Mouse (Mus musculus) MEL (cell line): ENCODE measurements around the gene Ubr7. TPM values are rescaled to one million over a fixed set of nuclear protein-coding genes. Genes with fewer than 3 reads are reported as not detected.

Experiments
- DNase-seq: peaks from one replicate; pipeline ENCODE4 v3.0.0; 2011; ENCODE audit warnings: low read depth, low spot score
- H3K27ac ChIP-seq: 2 replicates; pipeline ENCODE4 v1.5.1; 2012; ENCODE audit warnings: low read depth, mild to moderate bottlenecking, control low read depth, low read length, moderate library complexity; ENCODE audit not compliant: control insufficient read depth
- H3K27me3 ChIP-seq, 2 experiments: fragments of 150-350 bp in 1 of 2; sonication (generic) in 1 of 2; 2 replicates each; pipeline ENCODE4 v1.6.1; 2012; ENCODE audit warnings: low read length in 2 of 2, mild to moderate bottlenecking in 2 of 2, improper control_type of control experiment in 1 of 2, moderate library complexity in 1 of 2; ENCODE audit not compliant: insufficient read depth in 2 of 2, control insufficient read depth in 1 of 2
- H3K36me3 ChIP-seq, 2 experiments: 2 replicates each; pipeline ENCODE4 v1.6.1; 2012 to 2014; ENCODE audit warnings: low read length in 2 of 2, improper control_type of control experiment in 1 of 2, inconsistent platforms in 1 of 2, mild to moderate bottlenecking in 1 of 2; ENCODE audit not compliant: insufficient read depth in 2 of 2, control insufficient read depth in 1 of 2
- H3K4me1 ChIP-seq, 2 experiments: fragments of 150-350 bp in 1 of 2; sonication (generic) in 1 of 2; 2 replicates each; pipeline ENCODE4 v1.6.1; 2012; ENCODE audit warnings: low read length in 2 of 2, improper control_type of control experiment in 1 of 2, mild to moderate bottlenecking in 1 of 2; ENCODE audit not compliant: insufficient read depth in 2 of 2, control insufficient read depth in 1 of 2
- H3K4me3 ChIP-seq, 2 experiments: fragments of 150-350 bp in 1 of 2; sonication (generic) in 1 of 2; 2 replicates each; pipeline ENCODE4 v1.5.1; 2012; ENCODE audit warnings: low read depth in 2 of 2, low read length in 2 of 2, mild to moderate bottlenecking in 2 of 2, moderate library complexity in 2 of 2, control low read depth in 1 of 2, improper control_type of control experiment in 1 of 2; ENCODE audit not compliant: control insufficient read depth in 1 of 2, insufficient read depth in 1 of 2
- H3K79me2 ChIP-seq: 2 replicates; pipeline ENCODE4 v1.6.1; 2012; ENCODE audit warnings: mild to moderate bottlenecking, low read length, moderate library complexity; ENCODE audit not compliant: control insufficient read depth, poor library complexity, insufficient read depth
- H3K9ac ChIP-seq: 2 replicates; pipeline ENCODE4 v1.6.1; 2012; ENCODE audit warnings: low read depth, mild to moderate bottlenecking, control low read depth, low read length, moderate library complexity; ENCODE audit not compliant: control insufficient read depth, poor library complexity, severe bottlenecking
- H3K9me3 ChIP-seq: fragments of 150-350 bp; sonication (generic); replicated peaks from 2 replicates; pipeline ENCODE4 v1.6.1; 2012; ENCODE audit warnings: mild to moderate bottlenecking, low read length, improper control_type of control experiment, moderate library complexity; ENCODE audit not compliant: insufficient read depth
- BHLHE40 ChIP-seq: IDR thresholded peaks from 2 replicates; pipeline ENCODE4 v1.6.1; 2012; ENCODE audit warnings: low read depth, mild to moderate bottlenecking, inconsistent platforms, low read length, improper control_type of control experiment, borderline replicate concordance
- CHD2 ChIP-seq: IDR thresholded peaks from 2 replicates; pipeline ENCODE4 v1.6.1; 2011; ENCODE audit warnings: low read length, improper control_type of control experiment
- ELF1 ChIP-seq: IDR thresholded peaks from 2 replicates; pipeline ENCODE4 v1.6.1; 2014; ENCODE audit warnings: low read depth, mild to moderate bottlenecking, inconsistent platforms, low read length, improper control_type of control experiment, moderate library complexity
- EP300 ChIP-seq, 2 experiments: IDR thresholded peaks; 2 replicates each; pipeline ENCODE4 v1.6.1; 2011; ENCODE audit warnings: improper control_type of control experiment in 2 of 2, low read length in 2 of 2, low read depth in 1 of 2, mild to moderate bottlenecking in 1 of 2
- ETS1 ChIP-seq: IDR thresholded peaks from 2 replicates; pipeline ENCODE4 v1.6.1; 2012; ENCODE audit warnings: low read depth, mild to moderate bottlenecking, inconsistent platforms, low read length, improper control_type of control experiment, moderate library complexity
- GABPA ChIP-seq: IDR thresholded peaks from 2 replicates; pipeline ENCODE4 v1.6.1; 2012; ENCODE audit warnings: low read depth, mild to moderate bottlenecking, inconsistent platforms, low read length, improper control_type of control experiment, moderate library complexity
- HCFC1 ChIP-seq: IDR thresholded peaks from 2 replicates; pipeline ENCODE4 v1.6.1; 2012; ENCODE audit warnings: low read depth, mild to moderate bottlenecking, inconsistent platforms, low read length, improper control_type of control experiment, moderate library complexity
- MAZ ChIP-seq: IDR thresholded peaks from 2 replicates; pipeline ENCODE4 v1.6.1; 2012; ENCODE audit warnings: low read depth, mild to moderate bottlenecking, inconsistent platforms, low read length, improper control_type of control experiment
- MXI1 ChIP-seq: IDR thresholded peaks from 2 replicates; pipeline ENCODE4 v1.6.1; 2011; ENCODE audit warnings: mild to moderate bottlenecking, low read depth, low read length, improper control_type of control experiment
- MYC ChIP-seq: IDR thresholded peaks from 2 replicates; pipeline ENCODE4 v1.6.1; 2011; ENCODE audit warnings: low read depth, mild to moderate bottlenecking, low read length, improper control_type of control experiment, moderate library complexity
- NELFE ChIP-seq: IDR thresholded peaks from 2 replicates; pipeline ENCODE4 v1.6.1; 2011; ENCODE audit warnings: low read depth, low read length, improper control_type of control experiment
- POLR2A ChIP-seq, 2 experiments: IDR thresholded peaks; 2 replicates each; pipeline ENCODE4 v1.6.1; 2011 to 2012; ENCODE audit warnings: low read length in 2 of 2, mild to moderate bottlenecking in 2 of 2, control low read depth in 1 of 2, improper control_type of control experiment in 1 of 2, low read depth in 1 of 2, moderate library complexity in 1 of 2; ENCODE audit not compliant: control insufficient read depth in 1 of 2, insufficient read depth in 1 of 2, poor library complexity in 1 of 2
- SIN3A ChIP-seq: IDR thresholded peaks from 2 replicates; pipeline ENCODE4 v1.6.1; 2012; ENCODE audit warnings: low read length, improper control_type of control experiment, inconsistent platforms
- TAL1 ChIP-seq: IDR thresholded peaks from 2 replicates; pipeline ENCODE4 v1.6.1; 2012; ENCODE audit warnings: mild to moderate bottlenecking, inconsistent platforms, low read length, moderate library complexity, mixed read lengths
- TBP ChIP-seq: IDR thresholded peaks from 2 replicates; pipeline ENCODE4 v1.8.0; 2011; ENCODE audit warnings: low read depth, low read length, improper control_type of control experiment
- UBTF ChIP-seq: IDR thresholded peaks from 2 replicates; pipeline ENCODE4 v1.6.1; 2012; ENCODE audit warnings: low read depth, mild to moderate bottlenecking, inconsistent platforms, low read length, improper control_type of control experiment, moderate library complexity, borderline replicate concordance; ENCODE audit not compliant: insufficient read depth
- polyA plus RNA-seq, 2 experiments: library from polyadenylated mRNA; stranded (reverse) in 1 of 2; unstranded in 1 of 2; fragments of >175 nt in 1 of 2; fragments of >200 nt in 1 of 2; gene quantifications; 2 replicates each; pipeline versions ENCODE4 v1.2.1 to v1.2.4; 2012; ENCODE audit warnings: low replicate concordance in 2 of 2, low read depth in 1 of 2; ENCODE audit not compliant: insufficient read length in 2 of 2, insufficient read depth in 1 of 2, missing spikeins in 1 of 2
- total RNA-seq: library from RNA; depleted of rRNA; stranded (reverse); fragments of 300-350 nt; gene quantifications from 2 replicates; pipeline ENCODE4 v1.2.3, GENCODE M21; 2012

Ubr7 gene
- total and polyA plus RNA-seq, 3 experiments, result 62.3 to 68.1 TPM; not detected in 1

GRCm38 (mm10) chr12:102729855-102730797, 27.6 kb upstream of the Ubr7 start:
- Histone ChIP-seq H3K27me3 (no peaks in the 10 kb centered on the region), H3K9me3 (no peaks in the 10 kb centered on the region)
- TF ChIP-seq UBTF (no peak), NELFE (peak; percentile 51), TAL1 (no peak), EP300 (IDR thresholded peaks at IDR 0.05; ENCODE audit: low read depth in 1 of 2, low read length in 2 of 2) (peak in 1 of 2 experiments; percentile 60; a peak in 2 of 4 replicates), BHLHE40 (0 out of 2 replicates have a peak, but pooled peaks have one; percentile 6), CHD2 (peak; percentile 72), GABPA (no peak), MYC (0 out of 2 replicates have a peak, but pooled peaks have one; percentile 36), ELF1 (peak; percentile 84), HCFC1 (peak; percentile 56), MAZ (peak; percentile 58; the same call in 1 of the 2 replicates), SIN3A (peak; percentile 73), POLR2A (IDR thresholded peaks at IDR 0.05; ENCODE audit: control insufficient read depth in 1 of 2, insufficient read depth in 1 of 2, low read depth in 1 of 2, low read length in 2 of 2, poor library complexity in 1 of 2) (peak; percentile 46 to 66; a peak in 3 of 4 replicates), MXI1 (peak; percentile 35; the same call in 1 of the 2 replicates), ETS1 (no peak), TBP (peak; percentile 19; the same call in 1 of the 2 replicates)
- TF ChIP-seq, all 39 proteins: peak for 12
- peak; percentile 91 for DNase-seq
- Histone ChIP-seq H3K4me3 (peak overlapping the region; percentile 12 to 37; a peak in 2 of 4 replicates), H3K27ac (peak overlapping the region; percentile 55), H3K4me1 (peaks cover 0 to 29% of the 10 kb centered on the region in 2 experiments; a peak in 2 of 4 replicates), H3K79me2 (no peaks in the 10 kb centered on the region), H3K36me3 (peaks cover 0 to 12% of the 10 kb centered on the region in 2 experiments; a peak in 2 of 4 replicates), H3K9ac (0 out of 2 replicates have a peak overlapping the region, but pooled peaks have one; percentile 30)
